Mouse (Mus musculus): ENCODE measurements around the gene Ncoa5. TPM values are rescaled to one million over a fixed set of nuclear protein-coding genes. Genes with fewer than 3 reads are reported as not detected.

Ncoa5 gene
- polyA plus RNA-seq, 1 experiment = 31.2 TPM

DNA sequence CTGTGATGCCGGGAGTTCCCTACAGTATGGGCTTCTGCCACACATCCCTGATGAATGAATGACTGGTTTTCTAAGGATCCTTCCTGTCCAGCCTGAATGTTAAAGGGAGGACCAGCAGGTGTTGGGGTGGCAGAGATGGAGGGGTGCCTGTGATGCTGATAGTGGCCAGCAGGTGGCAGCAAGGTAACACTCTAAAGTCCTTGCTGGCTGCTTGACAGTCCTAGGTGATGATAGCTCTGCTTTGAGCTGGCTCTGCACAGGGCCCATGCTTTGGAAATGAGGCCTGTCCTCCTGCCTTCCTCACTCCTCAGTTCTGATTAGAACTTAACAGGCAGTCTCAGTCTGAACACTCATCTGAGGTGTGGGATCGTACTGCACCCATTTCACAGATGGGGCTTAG lies 40.3 kb upstream of the Ncoa5 start:
- Histone ChIP-seq H3K27me3 (ENCODE audit: control insufficient read depth, insufficient read depth, insufficient read length) (peaks cover 64% of the 10 kb centered on the region), H3ac (ENCODE audit: control insufficient read depth, insufficient read length, low read depth) (no peak overlapping the region), H3K36me3 (ENCODE audit: control insufficient read depth, insufficient read depth) (no peaks in the 10 kb centered on the region), H3K4me3 (ENCODE audit: insufficient read depth, poor library complexity, severe bottlenecking) (no peak overlapping the region), H3K79me3 (ENCODE audit: low read depth) (no peaks in the 10 kb centered on the region), H3K79me2 (ENCODE audit: control insufficient read depth, insufficient read depth) (no peaks in the 10 kb centered on the region)
- TF ChIP-seq MYOG (IDR thresholded peaks at IDR 0.05; ENCODE audit: control insufficient read depth, extremely low read depth, insufficient read length) (no peak), CTCF (IDR thresholded peaks at IDR 0.05; ENCODE audit: control insufficient read depth, insufficient read depth, insufficient read length) (peak; percentile 84)

DNA sequence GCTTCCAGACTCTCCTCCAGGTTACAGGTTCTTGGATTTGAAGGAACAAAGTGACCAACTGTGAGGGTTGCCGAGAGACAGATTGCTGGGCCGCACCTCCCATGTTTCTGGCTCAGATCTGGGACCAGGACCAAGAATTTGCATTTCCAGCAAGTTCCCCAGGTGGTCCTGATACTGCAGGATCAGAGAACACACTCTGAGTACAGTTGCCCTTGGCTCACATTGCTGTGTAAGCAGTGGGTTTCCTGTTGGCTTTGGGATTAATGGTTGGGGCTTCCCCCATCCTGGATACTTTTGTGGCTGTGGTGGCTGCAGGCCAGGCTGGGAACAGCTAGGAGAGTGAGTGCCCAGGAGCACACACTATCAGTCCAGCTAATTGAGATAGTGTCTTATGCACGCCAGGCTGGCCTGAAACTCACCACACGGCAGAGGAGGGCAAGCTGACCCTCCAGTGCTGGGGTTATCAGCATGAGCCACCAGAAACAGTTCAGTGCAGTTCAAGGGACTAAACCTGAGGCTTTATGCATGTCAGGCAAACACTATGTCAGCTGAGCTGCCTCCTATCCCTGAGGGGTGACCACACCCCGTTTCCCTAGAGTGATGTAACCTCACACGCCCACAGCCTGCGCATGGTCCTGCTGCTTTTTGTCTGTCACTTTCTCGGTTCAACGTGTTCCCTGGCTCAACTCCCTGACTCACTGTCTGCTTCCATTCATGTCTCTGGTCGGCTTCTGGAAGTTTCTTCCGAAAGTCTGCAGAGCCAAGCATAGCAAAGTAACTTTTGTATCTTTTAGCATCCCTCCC lies 39.6 kb upstream of the Ncoa5 start:
- Histone ChIP-seq H3K27me3 (ENCODE audit: control insufficient read depth, insufficient read depth, insufficient read length) (peaks cover 59% of the 10 kb centered on the region), H3K36me3 (ENCODE audit: control insufficient read depth, insufficient read depth) (no peaks in the 10 kb centered on the region), H3K79me2 (ENCODE audit: control insufficient read depth, insufficient read depth) (no peaks in the 10 kb centered on the region), H3K79me3 (ENCODE audit: low read depth) (no peaks in the 10 kb centered on the region), H3ac (ENCODE audit: control insufficient read depth, insufficient read length, low read depth) (no peak overlapping the region), H3K4me3 (ENCODE audit: insufficient read depth, poor library complexity, severe bottlenecking) (no peak overlapping the region)
- no peak for TF ChIP-seq MYOG (IDR thresholded peaks at IDR 0.05; ENCODE audit: control insufficient read depth, extremely low read depth, insufficient read length)
- no peak for TF ChIP-seq USF1 (IDR thresholded peaks at IDR 0.05; ENCODE audit: low read depth)
- TF ChIP-seq CTCF (IDR thresholded peaks at IDR 0.05; ENCODE audit: control insufficient read depth, insufficient read depth, insufficient read length) = no peak
- no peak for TF ChIP-seq FOSL1 (IDR thresholded peaks at IDR 0.05; ENCODE audit: insufficient read depth, low read length, poor library complexity, severe bottlenecking)
- no peak for TF ChIP-seq MAX (IDR thresholded peaks at IDR 0.05)
- TF ChIP-seq CEBPB (IDR thresholded peaks at IDR 0.05; ENCODE audit: low read depth) = no peak

DNA sequence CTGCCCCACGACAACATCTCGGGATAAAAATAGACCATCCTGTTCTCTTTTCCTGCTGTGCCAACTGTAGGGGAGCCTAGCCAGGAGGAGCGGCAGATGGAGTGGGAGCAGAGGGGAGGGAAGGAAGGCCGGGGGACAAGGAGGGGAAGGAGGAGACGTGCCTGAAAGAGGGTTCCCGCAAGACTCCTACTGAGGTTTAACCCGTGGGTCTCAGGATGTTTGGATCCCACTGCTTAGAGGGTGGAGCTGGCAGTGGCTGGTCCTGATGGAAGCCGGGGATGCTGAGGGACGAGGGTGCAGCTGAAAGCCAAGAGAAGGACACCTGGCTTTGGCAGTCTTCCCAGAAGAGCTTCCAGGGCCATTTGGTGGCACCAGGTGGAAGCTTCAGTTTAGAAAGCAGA lies 38.7 kb upstream of the Ncoa5 start:
- Histone ChIP-seq H3K4me3 (ENCODE audit: insufficient read depth, poor library complexity, severe bottlenecking) (no peak overlapping the region), H3K79me2 (ENCODE audit: control insufficient read depth, insufficient read depth) (no peaks in the 10 kb centered on the region), H3K79me3 (ENCODE audit: low read depth) (no peaks in the 10 kb centered on the region), H3K27me3 (ENCODE audit: control insufficient read depth, insufficient read depth, insufficient read length) (peaks cover 61% of the 10 kb centered on the region), H3K36me3 (ENCODE audit: control insufficient read depth, insufficient read depth) (no peaks in the 10 kb centered on the region), H3ac (ENCODE audit: control insufficient read depth, insufficient read length, low read depth) (no peak overlapping the region)
- no peak for TF ChIP-seq FOSL1 (IDR thresholded peaks at IDR 0.05; ENCODE audit: insufficient read depth, low read length, poor library complexity, severe bottlenecking)

DNA sequence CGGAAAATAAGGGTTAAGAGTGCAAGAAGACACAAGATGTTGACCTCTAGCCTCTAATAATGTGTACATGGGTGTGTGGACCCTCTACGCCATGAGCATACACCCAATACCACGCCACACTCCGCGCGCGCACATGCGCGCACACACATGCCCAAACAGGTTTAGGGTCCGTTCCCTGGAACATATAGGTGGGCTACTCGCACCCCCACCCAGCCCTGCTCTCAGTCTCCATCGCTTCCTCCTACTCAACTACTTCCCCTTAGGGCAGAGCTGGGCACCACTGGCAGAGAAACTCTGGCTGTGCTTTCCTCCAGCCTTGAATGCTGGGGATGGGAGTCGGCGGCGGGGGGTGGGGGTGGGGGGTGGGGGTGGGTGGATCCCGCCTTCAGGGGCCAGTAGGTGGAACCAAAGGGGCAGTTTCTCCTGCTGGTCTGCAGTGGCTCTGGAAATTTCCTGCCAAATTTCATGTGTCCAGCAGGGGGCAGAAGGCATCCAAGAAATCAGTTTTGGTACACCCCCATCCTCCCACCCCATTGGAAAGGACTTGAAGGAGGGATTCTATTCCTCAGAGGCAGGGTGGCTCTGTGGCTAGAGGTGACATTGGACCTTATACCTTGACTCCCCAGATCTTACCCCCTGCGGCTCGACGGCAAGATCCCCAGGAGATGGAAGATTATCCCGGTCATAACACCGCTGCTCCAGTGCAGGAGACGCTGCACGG lies 35.6 kb upstream of the Ncoa5 start:
- no peak overlapping the region for H3ac ChIP-seq (ENCODE audit: control insufficient read depth, insufficient read length, low read depth)
- no peak overlapping the region for H3K4me3 ChIP-seq (ENCODE audit: insufficient read depth, poor library complexity, severe bottlenecking)
- peaks cover 48% of the 10 kb centered on the region for H3K27me3 ChIP-seq (ENCODE audit: control insufficient read depth, insufficient read depth, insufficient read length)
- H3K79me3 ChIP-seq (ENCODE audit: low read depth) = no peaks in the 10 kb centered on the region
- no peaks in the 10 kb centered on the region for H3K79me2 ChIP-seq (ENCODE audit: control insufficient read depth, insufficient read depth)
- H3K36me3 ChIP-seq (ENCODE audit: control insufficient read depth, insufficient read depth) = no peaks in the 10 kb centered on the region
- TF ChIP-seq CEBPB (IDR thresholded peaks at IDR 0.05; ENCODE audit: low read depth) = no peak
- TF ChIP-seq CTCF (IDR thresholded peaks at IDR 0.05; ENCODE audit: control insufficient read depth, insufficient read depth, insufficient read length) = peak; percentile 24

DNA sequence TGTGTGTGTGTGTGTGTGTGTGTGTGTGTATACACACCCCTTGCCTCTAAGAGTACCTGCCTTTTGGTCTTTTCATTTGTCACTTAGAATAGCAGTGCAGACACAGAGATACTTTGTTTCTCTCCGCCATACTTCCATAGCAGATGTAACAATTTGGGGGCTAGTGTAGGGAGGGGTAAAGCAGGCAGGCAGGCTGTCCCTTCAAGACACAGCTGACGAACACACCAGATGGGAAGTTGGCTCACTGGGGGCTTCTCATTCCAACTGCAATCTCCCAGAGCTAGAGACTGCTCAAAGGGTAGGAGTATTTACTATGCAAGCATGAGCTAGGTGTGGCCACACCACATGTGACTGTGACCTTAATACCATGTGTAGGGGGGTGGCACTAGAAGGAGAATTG lies 34.1 kb upstream of the Ncoa5 start:
- TF ChIP-seq FOSL1 (IDR thresholded peaks at IDR 0.05; ENCODE audit: insufficient read depth, low read length, poor library complexity, severe bottlenecking) = no peak
- TF ChIP-seq MYOG (IDR thresholded peaks at IDR 0.05; ENCODE audit: control insufficient read depth, extremely low read depth, insufficient read length) = no peak
- TF ChIP-seq MAX (IDR thresholded peaks at IDR 0.05) = no peak
- no peak for TF ChIP-seq MYOD1 (IDR thresholded peaks at IDR 0.05; ENCODE audit: control insufficient read depth, insufficient read length, low read depth)
- TF ChIP-seq USF1 (IDR thresholded peaks at IDR 0.05; ENCODE audit: low read depth) = no peak
- TF ChIP-seq CTCF (IDR thresholded peaks at IDR 0.05; ENCODE audit: control insufficient read depth, insufficient read depth, insufficient read length) = no peak
- TF ChIP-seq CEBPB (IDR thresholded peaks at IDR 0.05; ENCODE audit: low read depth) = no peak
- H3ac ChIP-seq (ENCODE audit: control insufficient read depth, insufficient read length, low read depth) = no peak overlapping the region
- H3K79me3 ChIP-seq (ENCODE audit: low read depth) = no peaks in the 10 kb centered on the region
- no peaks in the 10 kb centered on the region for H3K36me3 ChIP-seq (ENCODE audit: control insufficient read depth, insufficient read depth)
- no peaks in the 10 kb centered on the region for H3K79me2 ChIP-seq (ENCODE audit: control insufficient read depth, insufficient read depth)
- peaks cover 48% of the 10 kb centered on the region for H3K27me3 ChIP-seq (ENCODE audit: control insufficient read depth, insufficient read depth, insufficient read length)
- H3K4me3 ChIP-seq (ENCODE audit: insufficient read depth, poor library complexity, severe bottlenecking) = no peak overlapping the region

DNA sequence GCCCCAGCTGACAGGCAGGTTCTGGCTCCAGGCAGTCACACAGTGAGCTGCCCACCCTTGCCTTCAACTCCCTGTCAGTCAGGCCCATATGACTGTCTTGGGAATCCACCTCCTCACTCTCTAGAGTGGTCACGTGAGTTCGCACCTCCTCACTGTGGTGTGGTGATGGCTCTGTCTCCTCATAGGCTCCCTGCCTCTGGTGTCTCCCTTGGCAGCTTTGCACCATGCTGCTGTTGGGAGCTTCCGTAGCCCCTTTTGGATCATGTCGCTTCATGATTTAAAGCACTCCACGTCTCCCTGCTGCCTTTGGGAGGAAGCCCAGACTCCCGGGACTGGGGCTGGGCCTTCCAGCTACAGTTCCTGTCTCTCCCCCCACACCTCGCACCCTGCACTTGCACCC lies 29.8 kb upstream of the Ncoa5 start:
- no peaks in the 10 kb centered on the region for H3K36me3 ChIP-seq (ENCODE audit: control insufficient read depth, insufficient read depth)
- H3K79me2 ChIP-seq (ENCODE audit: control insufficient read depth, insufficient read depth) = no peaks in the 10 kb centered on the region
- no peak for TF ChIP-seq MYOD1 (IDR thresholded peaks at IDR 0.05; ENCODE audit: control insufficient read depth, insufficient read length, low read depth)
- no peak for TF ChIP-seq FOSL1 (IDR thresholded peaks at IDR 0.05; ENCODE audit: insufficient read depth, low read length, poor library complexity, severe bottlenecking)
- TF ChIP-seq MAX (IDR thresholded peaks at IDR 0.05) = no peak
- no peak for TF ChIP-seq CTCF (IDR thresholded peaks at IDR 0.05; ENCODE audit: control insufficient read depth, insufficient read depth, insufficient read length)
- TF ChIP-seq MYOG (IDR thresholded peaks at IDR 0.05; ENCODE audit: control insufficient read depth, extremely low read depth, insufficient read length) = no peak
- TF ChIP-seq CEBPB (IDR thresholded peaks at IDR 0.05; ENCODE audit: low read depth) = no peak
- TF ChIP-seq USF1 (IDR thresholded peaks at IDR 0.05; ENCODE audit: low read depth) = no peak
- no peak overlapping the region for H3K4me3 ChIP-seq (ENCODE audit: insufficient read depth, poor library complexity, severe bottlenecking)
- no peaks in the 10 kb centered on the region for H3K79me3 ChIP-seq (ENCODE audit: low read depth)
- peaks cover 47% of the 10 kb centered on the region for H3K27me3 ChIP-seq (ENCODE audit: control insufficient read depth, insufficient read depth, insufficient read length)
- H3ac ChIP-seq (ENCODE audit: control insufficient read depth, insufficient read length, low read depth) = no peak overlapping the region

Measured in C2C12 (cell line).